Mouse (Mus musculus) midbrain, postnatal 0 days (tissue): ENCODE measurements around the gene Enpep. TPM values are rescaled to one million over a fixed set of nuclear protein-coding genes. Genes with fewer than 3 reads are reported as not detected.

Experiments used
- ATAC-seq: fragments of 200-750 bp; cut with Nextera tagmentation; 2 replicates; pipeline ENCODE4 v1.8.0; 2017; ENCODE audit warnings: moderate number of reproducible peaks, mild to moderate bottlenecking, moderate TSS enrichment, moderate library complexity; ENCODE audit not compliant: low FRiP score
- DNase-seq: peaks from one replicate; pipeline ENCODE4 v3.0.0-alpha.2; 2015; ENCODE audit warnings: low spot score
- H3K27ac ChIP-seq: fragments of 300-500 bp; sonication (generic); 2 replicates; pipeline ENCODE4 v1.5.1; 2014; ENCODE audit warnings: low read depth, mild to moderate bottlenecking, low read length, mixed read lengths
- H3K27me3 ChIP-seq: fragments of 300-500 bp; sonication (generic); 2 replicates; pipeline ENCODE4 v1.6.1; 2014; ENCODE audit warnings: low read length, control low read depth, mixed read lengths; ENCODE audit not compliant: insufficient read depth
- H3K36me3 ChIP-seq: fragments of 300-500 bp; sonication (generic); 2 replicates; pipeline ENCODE4 v1.6.1; 2014; ENCODE audit warnings: low read length, control low read depth, mixed read lengths; ENCODE audit not compliant: insufficient read depth
- H3K4me1 ChIP-seq: fragments of 300-500 bp; sonication (generic); 2 replicates; pipeline ENCODE4 v1.6.1; 2014; ENCODE audit warnings: mild to moderate bottlenecking, control low read depth, antibody characterized with exemption, low read length, mixed read lengths; ENCODE audit not compliant: insufficient read depth
- H3K4me2 ChIP-seq: fragments of 300-500 bp; sonication (generic); 2 replicates; pipeline ENCODE4 v1.6.1; 2014; ENCODE audit warnings: low read depth, mild to moderate bottlenecking, low read length, mixed read lengths; ENCODE audit not compliant: poor library complexity, severe bottlenecking
- H3K4me3 ChIP-seq: fragments of 300-500 bp; sonication (generic); 2 replicates; pipeline ENCODE4 v1.5.1; 2014; ENCODE audit warnings: low read depth, mild to moderate bottlenecking, low read length, moderate library complexity
- H3K9ac ChIP-seq: fragments of 300-500 bp; sonication (generic); replicated peaks from 2 replicates; pipeline ENCODE4 v1.6.1; 2014; ENCODE audit warnings: mild to moderate bottlenecking, low read length, moderate library complexity, mixed read lengths; ENCODE audit not compliant: poor library complexity, severe bottlenecking
- H3K9me3 ChIP-seq: fragments of 300-500 bp; sonication (generic); 2 replicates; pipeline ENCODE4 v1.6.1; 2016; ENCODE audit warnings: low read length, control low read depth
- CTCF ChIP-seq: IDR thresholded peaks from 2 replicates; pipeline ENCODE4 v1.5.1; 2016; ENCODE audit warnings: antibody characterized with exemption, mild to moderate bottlenecking
- WGBS: fragments of 180-500 bp; shearing (Covaris S2); extraction: QIAGEN DNeasy Blood & Tissue Kit; methylation state at CpG from one replicate; pipeline ENCODE4 v1.1.7; 2014; 5-methylcytosine and 5-hydroxymethylcytosine counted together
- polyA plus RNA-seq: library from polyadenylated mRNA; unstranded; fragments of >200 nt; fragmentation: Nextera tagmentation; extraction: Ambion mirVana; gene quantifications from 2 replicates; pipeline ENCODE4 v1.2.1, GENCODE M21; 2015
- total RNA-seq: library from RNA; depleted of rRNA; stranded (reverse); fragments of >200 nt; gene quantifications from 2 replicates; pipeline ENCODE4 v1.2.3, GENCODE M21; 2014

Gene Enpep
- total and polyA plus RNA-seq, 2 experiments from 2014 or later: 1.9 to 3.0 TPM

DNA sequence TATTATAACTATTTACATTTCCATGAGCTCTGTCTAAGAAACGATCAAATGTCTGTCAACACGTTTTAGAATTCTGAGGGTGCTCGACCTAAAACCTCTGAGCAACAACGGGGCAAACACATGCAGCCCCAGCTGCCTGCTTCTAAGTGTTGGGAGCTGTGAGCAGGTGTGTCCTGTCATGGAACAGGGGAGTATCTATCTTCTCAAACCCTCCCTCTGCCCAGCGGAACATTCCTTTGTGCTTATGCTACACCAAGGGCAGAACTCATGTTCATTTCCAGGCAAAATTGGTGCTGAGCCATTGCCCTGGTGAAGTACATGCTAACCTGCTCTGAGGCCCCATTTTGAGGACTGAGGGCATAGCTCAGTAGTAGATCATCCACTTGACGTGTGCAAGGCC lies 10.9 kb downstream of the Enpep start:
- no peak overlapping the region for H3K4me2 ChIP-seq
- H3K4me1 ChIP-seq: no peaks in the 10 kb centered on the region
- H3K36me3 ChIP-seq: no peaks in the 10 kb centered on the region
- no peak overlapping the region for H3K4me3 ChIP-seq
- no peak for ATAC-seq
- H3K9ac ChIP-seq: no peak overlapping the region
- no peaks in the 10 kb centered on the region for H3K27me3 ChIP-seq
- WGBS: 85% methylated on average over 6 of the region's 6 CpGs
- H3K9me3 ChIP-seq: no peaks in the 10 kb centered on the region
- DNase-seq: no peak
- TF ChIP-seq CTCF: no peak
- H3K27ac ChIP-seq: no peak overlapping the region

DNA sequence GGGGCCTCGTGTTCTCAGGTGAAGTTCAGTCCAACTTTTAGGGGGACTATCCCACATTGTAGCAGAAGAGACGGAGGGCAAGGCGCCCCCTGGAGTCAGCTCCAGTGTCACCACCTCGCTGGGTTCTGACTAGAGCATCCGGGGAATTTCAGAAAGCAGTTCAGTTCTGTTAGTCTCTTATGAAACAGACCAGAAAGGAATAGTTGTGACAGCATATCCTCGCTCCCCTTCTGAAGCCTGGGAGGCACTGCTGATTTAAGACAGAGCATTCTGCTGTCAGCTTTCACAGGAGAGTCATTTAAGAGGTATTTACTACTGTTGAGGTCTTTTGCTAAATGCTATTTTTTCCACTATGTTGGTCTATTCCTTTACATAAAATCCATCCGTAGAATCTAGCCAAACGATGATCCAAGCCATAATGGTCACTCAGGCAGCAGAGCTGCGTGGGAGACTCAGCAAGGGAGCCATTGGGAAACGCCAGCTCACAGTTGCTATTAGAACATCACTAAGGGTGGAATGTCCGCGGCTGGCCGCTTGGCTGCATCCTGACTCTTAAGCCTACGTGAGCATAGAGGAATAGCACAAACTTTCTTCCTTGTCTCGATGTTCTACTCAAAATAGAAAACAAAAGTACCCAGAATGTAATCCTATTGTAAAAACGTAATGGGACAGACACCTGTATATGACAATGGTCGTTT lies 15.3 kb downstream of the Enpep start:
- no peaks in the 10 kb centered on the region for H3K9me3 ChIP-seq
- no peak for ATAC-seq
- no peaks in the 10 kb centered on the region for H3K4me1 ChIP-seq
- H3K9ac ChIP-seq: no peak overlapping the region
- no peaks in the 10 kb centered on the region for H3K27me3 ChIP-seq
- no peak overlapping the region for H3K27ac ChIP-seq
- WGBS: 76% methylated on average over 17 of the region's 17 CpGs
- no peak overlapping the region for H3K4me3 ChIP-seq
- peak; percentile 14; the same call in 1 of the 2 replicates for TF ChIP-seq CTCF
- H3K4me2 ChIP-seq: no peak overlapping the region
- DNase-seq: no peak
- H3K36me3 ChIP-seq: no peaks in the 10 kb centered on the region

DNA sequence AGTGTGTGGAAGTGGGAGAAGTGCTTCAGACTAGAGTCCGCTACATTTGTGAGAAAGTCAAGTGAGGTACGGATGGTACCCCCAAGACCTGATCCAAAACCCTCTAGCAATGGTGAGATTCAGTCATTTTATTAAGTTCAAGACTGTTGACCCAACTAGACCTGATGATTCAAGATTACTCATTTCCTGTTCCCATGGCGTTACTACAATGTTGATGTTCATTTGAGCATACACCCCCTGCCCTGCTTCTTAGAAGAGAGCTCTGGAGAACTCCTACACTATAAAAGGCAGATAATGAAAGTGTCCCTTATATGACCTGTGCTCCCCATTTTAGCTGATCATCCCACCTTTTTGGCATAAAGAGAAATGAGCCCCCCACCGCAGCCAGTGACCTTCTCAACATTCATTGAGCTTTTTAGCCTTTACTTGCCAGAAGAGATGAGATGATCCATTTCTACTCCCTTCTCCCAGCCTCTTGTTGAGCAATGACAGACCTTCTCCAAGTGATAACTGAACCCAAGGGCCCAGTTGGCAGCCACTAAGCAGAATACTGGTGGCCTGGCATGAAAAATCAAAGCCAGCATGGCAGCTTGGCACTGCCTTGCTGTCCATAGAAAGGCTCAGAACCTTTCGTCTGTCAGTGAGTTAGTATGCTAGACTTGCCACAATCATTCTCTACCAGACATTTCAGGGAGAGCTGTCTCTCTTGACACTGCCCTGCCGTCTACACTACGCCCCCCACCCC lies 18.7 kb downstream of the Enpep start:
- H3K4me1 ChIP-seq: no peaks in the 10 kb centered on the region
- TF ChIP-seq CTCF: no peak
- no peak overlapping the region for H3K4me2 ChIP-seq
- ATAC-seq (no peak), DNase-seq (no peak)
- H3K9ac ChIP-seq: no peak overlapping the region
- no peaks in the 10 kb centered on the region for H3K27me3 ChIP-seq
- no peak overlapping the region for H3K27ac ChIP-seq
- H3K4me3 ChIP-seq: no peak overlapping the region
- 93% methylated on average over 7 of the region's 7 CpGs for WGBS
- no peaks in the 10 kb centered on the region for H3K9me3 ChIP-seq
- H3K36me3 ChIP-seq: no peaks in the 10 kb centered on the region

DNA sequence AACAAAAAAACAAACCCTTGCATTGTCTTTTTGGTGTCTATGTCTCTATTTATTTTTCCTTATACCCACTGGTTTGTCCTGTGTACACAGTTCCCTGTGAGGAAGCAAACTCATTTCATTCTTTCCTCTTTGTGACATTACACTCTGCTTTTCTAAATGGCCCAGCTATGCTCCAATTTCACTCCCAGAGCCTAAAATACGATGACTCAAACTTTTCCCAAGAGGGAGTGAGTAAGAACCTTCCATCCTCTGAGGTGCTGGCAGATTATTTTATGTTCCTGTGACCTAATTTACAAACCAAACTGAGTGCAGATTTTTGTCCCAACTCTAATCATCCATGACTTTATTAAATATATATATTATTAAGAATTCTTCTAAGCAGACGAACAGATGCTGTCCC lies 19.3 kb downstream of the Enpep start:
- Histone ChIP-seq H3K36me3 (no peaks in the 10 kb centered on the region), H3K9me3 (no peaks in the 10 kb centered on the region), H3K4me1 (no peaks in the 10 kb centered on the region), H3K9ac (no peak overlapping the region), H3K4me2 (no peak overlapping the region), H3K27ac (no peak overlapping the region), H3K4me3 (no peak overlapping the region), H3K27me3 (no peaks in the 10 kb centered on the region)
- ATAC-seq (no peak), DNase-seq (no peak)
- TF ChIP-seq CTCF: no peak
- 76% methylated on average over 2 of the region's 2 CpGs for WGBS

DNA sequence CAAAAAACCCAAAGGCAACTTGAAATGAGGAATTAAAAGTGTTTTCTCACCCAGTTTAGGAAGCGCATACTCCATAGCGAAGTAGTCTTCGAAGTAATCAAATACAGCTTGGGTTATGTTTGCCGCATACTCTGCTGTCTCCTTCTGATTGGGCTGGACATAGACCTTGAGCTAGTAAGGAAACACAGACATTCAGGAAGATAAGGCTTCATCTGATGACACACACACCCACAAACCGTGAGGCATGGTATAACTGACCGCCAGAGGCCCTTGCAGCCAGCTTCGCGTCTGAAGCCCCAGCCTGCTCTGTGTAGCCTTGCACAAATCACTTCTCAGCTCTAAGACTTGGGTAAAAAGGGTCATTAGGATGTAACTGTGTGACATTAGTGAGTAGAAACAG lies 20.0 kb downstream of the Enpep start:
- no peak for DNase-seq
- 96% methylated on average over 8 of the region's 8 CpGs for WGBS

DNA sequence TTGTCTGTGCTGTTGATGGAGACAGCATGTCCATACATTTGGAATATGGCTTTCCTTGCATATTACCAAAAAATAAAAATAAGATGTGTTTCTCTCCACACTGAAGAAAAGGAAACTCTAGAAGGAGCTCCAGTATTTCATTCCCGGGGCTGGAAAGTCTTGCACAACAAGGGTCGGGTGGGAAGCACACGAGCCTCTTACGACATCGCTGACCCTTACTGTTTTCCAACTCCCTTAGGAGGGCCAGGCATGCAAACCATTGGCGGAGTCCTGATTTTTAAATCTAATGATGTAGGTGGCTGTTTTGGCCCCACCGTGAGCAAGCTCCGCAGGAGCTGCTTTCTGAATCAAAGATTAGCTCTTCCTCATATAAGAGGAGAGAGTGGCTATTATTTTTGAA lies 20.6 kb downstream of the Enpep start:
- Histone ChIP-seq H3K27ac (no peak overlapping the region), H3K4me3 (no peak overlapping the region), H3K9me3 (no peaks in the 10 kb centered on the region), H3K27me3 (no peaks in the 10 kb centered on the region), H3K4me2 (no peak overlapping the region), H3K36me3 (no peaks in the 10 kb centered on the region), H3K4me1 (no peaks in the 10 kb centered on the region), H3K9ac (no peak overlapping the region)
- no peak for ATAC-seq
- WGBS: 81% methylated on average over 8 of the region's 8 CpGs
- no peak for TF ChIP-seq CTCF
- DNase-seq: no peak

More for the DNA sequence above, 20.0 kb downstream of the Enpep start:
- Histone ChIP-seq H3K4me1 (no peaks in the 10 kb centered on the region), H3K27ac (no peak overlapping the region), H3K4me2 (no peak overlapping the region), H3K9me3 (no peaks in the 10 kb centered on the region), H3K9ac (no peak overlapping the region), H3K27me3 (no peaks in the 10 kb centered on the region), H3K4me3 (no peak overlapping the region), H3K36me3 (no peaks in the 10 kb centered on the region)
- no peak for ATAC-seq
- TF ChIP-seq CTCF: no peak
